ENCODE assay signal across 10 mouse cellular contexts in genomic region chr2:181553772-181554171, GRCm38 (mm10).
"Had no signal": no experiment of that assay in that cellular context is flagged by ENCODE, and none has a peak within 500 bp of the region (broad histone marks: within the 10 kb centered on the region; RNA-seq: fewer than 3 reads in every experiment).

No protein-coding gene starts in this region.

- H3K9me3 ChIP-seq: limb, embryonic 12.5 days; midbrain, embryonic 13.5 days had no signal

- DNase-seq: kidney, adult 11 months; kidney, postnatal 10 days; kidney, postnatal 4 days; lung, embryonic 14.5 days; thymus, adult 18-20 months; thymus, postnatal 14 days had no signal

- H3K4me3 ChIP-seq: layer of hippocampus, adult 2 months; limb, embryonic 12.5 days; midbrain, embryonic 13.5 days had no signal

- H3K27ac ChIP-seq: layer of hippocampus, adult 2 months; limb, embryonic 12.5 days; macrophage; midbrain, embryonic 13.5 days had no signal

- ATAC-seq: midbrain, embryonic 13.5 days had no signal

- H3K9ac ChIP-seq: limb, embryonic 12.5 days; lung, embryonic 14.5 days; midbrain, embryonic 13.5 days had no signal

- H3K27me3 ChIP-seq: limb, embryonic 12.5 days; midbrain, embryonic 13.5 days had no signal

- H3K4me1 ChIP-seq: limb, embryonic 12.5 days; midbrain, embryonic 13.5 days had no signal

- H3K4me2 ChIP-seq: limb, embryonic 12.5 days; lung, embryonic 14.5 days; midbrain, embryonic 13.5 days had no signal
